Mouse (Mus musculus) forebrain, embryonic 11.5 days (tissue): ENCODE measurements at regions not wholly inside any gene's neighbourhood (a gene's known extent, or its start where the extent isn't known, plus 50 kb on each side); places are given as distances from the start of the nearest gene placed in this dataset.

Source experiments
- ATAC-seq: fragments of 200-750 bp; cut with Nextera tagmentation; replicated peaks from 2 replicates; pipeline ENCODE4 v1.8.0; 2017; ENCODE audit warnings: moderate TSS enrichment; ENCODE audit not compliant: low FRiP score
- DNase-seq: peaks from one replicate; pipeline ENCODE4 v3.0.0-alpha.2; 2017; ENCODE audit warnings: low spot score
- H3K27ac ChIP-seq: fragments of 300-500 bp; sonication (generic); 2 replicates; pipeline ENCODE4 v1.5.1; 2014; ENCODE audit warnings: low read depth, low read length
- H3K27me3 ChIP-seq: fragments of 300-500 bp; sonication (generic); 2 replicates; pipeline ENCODE4 v1.6.1; 2014; ENCODE audit warnings: mild to moderate bottlenecking, low read length, mixed read lengths; ENCODE audit not compliant: control insufficient read depth, insufficient read depth
- H3K36me3 ChIP-seq: fragments of 300-500 bp; sonication (generic); 2 replicates; pipeline ENCODE4 v1.6.1; 2014; ENCODE audit warnings: mild to moderate bottlenecking, low read length, moderate library complexity, mixed read lengths; ENCODE audit not compliant: control insufficient read depth, insufficient read depth
- H3K4me1 ChIP-seq: fragments of 300-500 bp; sonication (generic); replicated peaks from 2 replicates; pipeline ENCODE4 v1.6.1; 2014; ENCODE audit warnings: low read length, mixed read lengths; ENCODE audit not compliant: control insufficient read depth, insufficient read depth
- H3K4me2 ChIP-seq: fragments of 300-500 bp; sonication (generic); 2 replicates; pipeline ENCODE4 v1.6.1; 2014; ENCODE audit warnings: low read depth, mild to moderate bottlenecking, low read length, moderate library complexity, mixed read lengths; ENCODE audit not compliant: severe bottlenecking
- H3K4me3 ChIP-seq: fragments of 300-500 bp; sonication (generic); 2 replicates; pipeline ENCODE4 v1.5.1; 2014; ENCODE audit warnings: low read depth, low read length
- H3K9ac ChIP-seq: fragments of 300-500 bp; sonication (generic); 2 replicates; pipeline ENCODE4 v1.6.1; 2014; ENCODE audit warnings: low read length
- H3K9me3 ChIP-seq: fragments of 300-500 bp; sonication (generic); 2 replicates; pipeline ENCODE4 v1.6.1; 2016; ENCODE audit warnings: low read length, mixed read lengths; ENCODE audit not compliant: control insufficient read depth
- WGBS: fragments of 180-500 bp; shearing (Covaris S2); extraction: QIAGEN DNeasy Blood & Tissue Kit; methylation state at CpG from one replicate; pipeline ENCODE4 v1.1.7; 2014; 5-methylcytosine and 5-hydroxymethylcytosine counted together

GRCm38 (mm10) chr3:56863591-56863990, 438.2 kb downstream of the Tm4sf1 start:
- Histone ChIP-seq H3K9me3 (no peaks in the 10 kb centered on the region), H3K9ac (no peak overlapping the region), H3K4me3 (no peak overlapping the region), H3K36me3 (no peaks in the 10 kb centered on the region), H3K27me3 (no peaks in the 10 kb centered on the region), H3K4me2 (no peak overlapping the region), H3K4me1 (no peaks in the 10 kb centered on the region), H3K27ac (no peak overlapping the region)
- 88% methylated on average over 1 of the region's 1 CpGs for WGBS
- ATAC-seq (no peak), DNase-seq (no peak)

- no peak overlapping the region for H3K27ac ChIP-seq
- H3K9ac ChIP-seq, result no peak overlapping the region
- H3K9me3 ChIP-seq, result no peaks in the 10 kb centered on the region
- H3K4me2 ChIP-seq, result no peak overlapping the region
- ATAC-seq, result no peak
- no peak overlapping the region for H3K4me3 ChIP-seq
- WGBS, result 94% methylated on average over 9 of the region's 9 CpGs
- no peaks in the 10 kb centered on the region for H3K36me3 ChIP-seq
- H3K27me3 ChIP-seq, result no peaks in the 10 kb centered on the region
- no peak for DNase-seq
- no peaks in the 10 kb centered on the region for H3K4me1 ChIP-seq
Observed at GRCm38 (mm10) chr3:56859841-56860240, 441.9 kb downstream of the Tm4sf1 start.

GRCm38 (mm10) chr3:56845462-56845770, 456.4 kb downstream of the Tm4sf1 start:
- no peaks in the 10 kb centered on the region for H3K27me3 ChIP-seq
- H3K4me2 ChIP-seq, result no peak overlapping the region
- H3K4me1 ChIP-seq, result no peaks in the 10 kb centered on the region
- 84% methylated on average over 1 of the region's 1 CpGs for WGBS
- no peak overlapping the region for H3K27ac ChIP-seq
- DNase-seq (no peak), ATAC-seq (peak; percentile 42; the same call in 1 of the 2 replicates)
- H3K9me3 ChIP-seq, result no peaks in the 10 kb centered on the region
- no peaks in the 10 kb centered on the region for H3K36me3 ChIP-seq
- no peak overlapping the region for H3K9ac ChIP-seq
- no peak overlapping the region for H3K4me3 ChIP-seq

GRCm38 (mm10) chr3:56844681-56845461, 456.9 kb downstream of the Tm4sf1 start:
- peak overlapping the region; percentile 20; the same call in 1 of the 2 replicates for H3K4me2 ChIP-seq
- ATAC-seq, result peak; percentile 91
- no peaks in the 10 kb centered on the region for H3K9me3 ChIP-seq
- no peaks in the 10 kb centered on the region for H3K4me1 ChIP-seq
- H3K36me3 ChIP-seq, result no peaks in the 10 kb centered on the region
- no peak overlapping the region for H3K4me3 ChIP-seq
- WGBS, result 31% methylated on average over 6 of the region's 6 CpGs
- peak; percentile 55 for DNase-seq
- no peak overlapping the region for H3K9ac ChIP-seq
- H3K27me3 ChIP-seq, result no peaks in the 10 kb centered on the region
- H3K27ac ChIP-seq, result no peak overlapping the region

- no peak overlapping the region for H3K4me2 ChIP-seq
- no peaks in the 10 kb centered on the region for H3K27me3 ChIP-seq
- WGBS, result 87% methylated on average over 3 of the region's 3 CpGs
- no peaks in the 10 kb centered on the region for H3K4me1 ChIP-seq
- no peak for DNase-seq
- no peaks in the 10 kb centered on the region for H3K9me3 ChIP-seq
- H3K27ac ChIP-seq, result no peak overlapping the region
- no peak for ATAC-seq
- H3K4me3 ChIP-seq, result no peak overlapping the region
- no peak overlapping the region for H3K9ac ChIP-seq
- no peaks in the 10 kb centered on the region for H3K36me3 ChIP-seq
Observed at GRCm38 (mm10) chr3:56837176-56837575, 464.6 kb downstream of the Tm4sf1 start.

- no peak overlapping the region for H3K27ac ChIP-seq
- H3K4me2 ChIP-seq, result no peak overlapping the region
- no peak overlapping the region for H3K9ac ChIP-seq
- H3K4me3 ChIP-seq, result no peak overlapping the region
- WGBS, result 68% methylated on average over 4 of the region's 4 CpGs
- H3K27me3 ChIP-seq, result no peaks in the 10 kb centered on the region
- H3K36me3 ChIP-seq, result no peaks in the 10 kb centered on the region
- DNase-seq (no peak), ATAC-seq (no peak)
- no peaks in the 10 kb centered on the region for H3K9me3 ChIP-seq
- no peaks in the 10 kb centered on the region for H3K4me1 ChIP-seq
Observed at GRCm38 (mm10) chr3:56830315-56831097, 471.3 kb downstream of the Tm4sf1 start.

GRCm38 (mm10) chr3:56824157-56824556, 477.6 kb downstream of the Tm4sf1 start:
- Histone ChIP-seq H3K9ac (no peak overlapping the region), H3K27me3 (no peaks in the 10 kb centered on the region), H3K27ac (no peak overlapping the region), H3K36me3 (no peaks in the 10 kb centered on the region), H3K4me2 (no peak overlapping the region), H3K9me3 (no peaks in the 10 kb centered on the region), H3K4me3 (no peak overlapping the region), H3K4me1 (no peaks in the 10 kb centered on the region)
- no peak for DNase-seq
- WGBS, result 86% methylated on average over 4 of the region's 4 CpGs
- ATAC-seq, result no peak

- Histone ChIP-seq H3K4me1 (no peaks in the 10 kb centered on the region), H3K27me3 (no peaks in the 10 kb centered on the region), H3K27ac (no peak overlapping the region), H3K36me3 (no peaks in the 10 kb centered on the region), H3K9ac (no peak overlapping the region), H3K4me3 (no peak overlapping the region), H3K9me3 (no peaks in the 10 kb centered on the region), H3K4me2 (no peak overlapping the region)
- no peak for DNase-seq
- ATAC-seq, result no peak
- 83% methylated on average over 1 of the region's 1 CpGs for WGBS
Observed at GRCm38 (mm10) chr3:56810548-56811071, 491.2 kb downstream of the Tm4sf1 start.
